Mouse (Mus musculus) granulocyte monocyte progenitor cell, adult 5-6 weeks (primary cell): ENCODE measurements at regions not wholly inside any gene's neighbourhood (a gene's known extent, or its start where the extent isn't known, plus 50 kb on each side); places are given as distances from the start of the nearest gene placed in this dataset.
"Not testable (repeated sequence)": the region's sequence is repeated elsewhere in the genome, so short reads cannot be mapped to it uniquely, and the experiment has no call there.

ENCODE experiments used
- ATAC-seq: replicated peaks from 2 replicates; pipeline ENCODE4 v1.8.0; 2016; ENCODE audit warnings: mild to moderate bottlenecking, moderate TSS enrichment, inconsistent platforms; ENCODE audit not compliant: poor library complexity, severe bottlenecking

DNA sequence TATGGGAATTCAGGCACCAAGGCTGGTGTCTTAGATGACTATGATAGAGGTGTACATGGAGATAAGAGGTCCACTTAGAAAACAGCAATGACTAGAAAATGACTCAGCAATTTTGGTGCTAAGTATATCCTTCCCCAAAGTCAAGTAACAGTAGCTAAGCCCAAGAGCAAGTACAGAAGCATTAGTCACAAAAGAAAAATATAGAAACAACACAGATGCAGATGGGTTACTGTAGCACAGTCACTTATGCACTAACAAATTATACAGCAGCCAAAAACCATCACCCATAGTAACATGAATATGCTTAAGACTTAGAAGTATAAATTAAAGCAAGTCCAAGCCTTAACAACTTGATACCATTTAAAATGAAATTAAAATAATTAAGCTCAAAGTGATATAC, 378.5 kb upstream of the Meis2 start:
- no peak for ATAC-seq

GRCm38 (mm10) chr2:116440252-116440651, 374.6 kb upstream of the Meis2 start:
- no peak for ATAC-seq

GRCm38 (mm10) chr2:116433481-116433880, 367.8 kb upstream of the Meis2 start:
- no peak for ATAC-seq

DNA sequence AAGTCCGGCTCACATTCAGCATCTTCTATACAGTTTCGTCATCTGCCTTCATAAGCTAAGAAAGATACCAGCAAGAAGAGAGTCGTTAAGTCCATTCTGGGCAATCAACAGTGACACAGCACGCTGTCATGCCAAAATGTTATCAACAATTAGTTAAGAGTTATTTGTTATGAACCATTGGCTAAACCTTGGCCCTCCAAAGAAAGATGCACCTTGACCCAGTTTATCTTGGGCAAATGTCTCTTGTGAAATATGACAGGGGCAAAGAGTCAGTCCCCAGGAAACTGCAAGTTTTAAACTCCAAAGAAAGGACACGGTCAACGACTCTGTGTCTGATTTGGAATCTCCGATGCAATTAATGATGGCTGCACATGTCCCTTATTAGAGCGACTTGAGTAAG, 358.5 kb upstream of the Meis2 start:
- no peak for ATAC-seq

GRCm38 (mm10) chr2:116417428-116418195, 352.0 kb upstream of the Meis2 start:
- ATAC-seq = no peak

- ATAC-seq = no peak
Observed at GRCm38 (mm10) chr2:116415742-116416141, 350.1 kb upstream of the Meis2 start.

- ATAC-seq = no peak
Observed at GRCm38 (mm10) chr2:116402113-116402512, 336.5 kb upstream of the Meis2 start.

DNA sequence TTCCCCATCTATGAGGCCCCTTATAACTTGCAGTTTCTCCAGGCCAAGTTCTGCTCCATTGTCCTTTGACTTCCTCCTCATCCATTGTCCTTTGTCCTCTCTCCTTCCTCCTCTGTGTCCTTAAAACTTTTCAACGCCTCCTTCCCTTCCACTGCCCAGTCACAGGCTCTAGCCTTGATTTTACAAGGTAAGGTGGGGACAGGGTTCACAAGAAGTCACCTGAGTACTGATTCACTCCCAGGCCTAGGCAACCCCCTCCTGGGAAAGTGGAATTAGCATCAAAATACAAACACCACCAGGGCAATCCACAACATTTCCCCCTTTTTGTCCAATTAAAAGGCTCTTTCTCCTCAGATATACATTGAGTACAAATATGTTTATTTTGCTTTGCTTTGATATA, 334.3 kb upstream of the Meis2 start:
- ATAC-seq = no peak

- no peak for ATAC-seq
Observed at GRCm38 (mm10) chr2:116368811-116369210, 303.2 kb upstream of the Meis2 start.

DNA sequence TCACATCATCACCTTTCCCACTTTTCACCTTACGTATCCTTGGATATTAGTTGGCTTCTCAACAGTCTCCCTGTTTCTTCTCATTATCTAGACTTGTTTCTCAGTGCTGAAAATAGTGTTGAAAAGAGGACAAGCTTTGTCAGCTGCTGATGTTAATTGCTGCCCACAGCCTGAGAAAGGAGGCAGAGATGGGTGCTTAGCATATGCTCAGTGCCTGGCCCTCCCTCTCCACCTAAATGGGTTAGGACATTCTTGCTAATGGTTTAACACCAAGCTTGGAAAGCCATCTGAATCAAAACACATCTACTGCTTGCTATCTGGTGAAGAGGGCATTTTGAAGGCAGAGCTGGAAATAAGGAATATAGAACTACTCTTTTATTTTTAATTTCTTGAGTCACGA, 298.5 kb upstream of the Meis2 start:
- no peak for ATAC-seq

DNA sequence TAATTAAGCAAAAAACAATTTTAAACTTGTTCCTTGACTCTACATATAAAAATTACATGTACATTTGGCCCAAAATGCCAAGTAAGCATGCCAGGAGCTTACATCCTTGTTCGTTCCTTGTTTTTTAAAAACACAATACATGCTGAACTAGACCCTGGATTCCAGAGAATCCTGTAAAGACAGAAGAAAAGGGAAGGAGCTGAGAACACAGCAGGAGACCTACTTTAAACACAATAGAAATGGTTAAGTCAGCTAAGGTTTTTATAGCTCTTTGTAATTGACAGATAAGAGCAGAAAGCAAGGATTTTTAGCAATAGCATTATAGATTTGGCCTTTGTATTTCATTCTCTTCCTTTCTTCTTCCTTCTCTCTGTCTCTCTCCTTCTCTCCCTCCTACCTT, 292.5 kb upstream of the Meis2 start:
- no peak for ATAC-seq

- ATAC-seq = no peak
Observed at GRCm38 (mm10) chr2:116348530-116348914, 282.9 kb upstream of the Meis2 start.

- no peak for ATAC-seq
Observed at GRCm38 (mm10) chr2:116347827-116348529, 282.3 kb upstream of the Meis2 start.

GRCm38 (mm10) chr2:116331801-116332200, 266.2 kb upstream of the Meis2 start:
- no peak for ATAC-seq

DNA sequence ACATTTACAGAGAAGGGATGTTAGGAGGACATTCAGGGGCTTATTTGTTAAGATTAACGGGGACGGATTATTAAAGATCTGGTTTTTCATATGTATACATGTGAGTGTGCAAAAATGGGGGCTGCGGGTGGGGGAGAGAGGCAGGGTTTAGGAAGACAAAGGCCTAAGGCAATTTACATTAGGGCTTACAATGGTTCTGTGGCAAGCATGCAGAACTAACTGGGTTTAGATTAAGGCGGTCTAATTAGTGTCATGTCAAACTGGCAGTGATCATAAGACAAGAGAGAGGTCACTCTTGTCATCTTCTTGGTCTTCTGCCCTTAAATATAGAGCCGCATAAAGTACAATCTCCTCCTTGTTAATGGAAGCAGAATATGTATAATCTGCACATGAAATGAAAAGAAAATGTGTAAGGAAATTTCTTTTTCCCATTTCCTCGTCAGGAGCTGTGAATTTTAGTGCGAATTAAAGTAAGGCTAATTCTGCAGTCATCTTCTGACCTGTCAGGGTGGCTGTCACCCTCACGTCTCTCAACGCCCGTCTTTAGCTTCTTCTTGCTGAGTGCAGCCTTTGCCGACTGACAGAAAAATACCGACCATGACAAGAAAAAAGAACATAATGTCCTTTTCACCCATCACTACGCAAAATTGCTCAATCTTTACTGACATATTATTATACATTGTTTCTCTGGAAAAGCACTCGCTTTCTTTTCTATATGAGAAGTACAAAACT, 256.6 kb upstream of the Meis2 start:
- ATAC-seq = no peak

- ATAC-seq = no peak
Observed at GRCm38 (mm10) chr2:116299551-116299950, 233.9 kb upstream of the Meis2 start.

GRCm38 (mm10) chr2:116289886-116290285, 224.2 kb upstream of the Meis2 start:
- ATAC-seq = no peak

DNA sequence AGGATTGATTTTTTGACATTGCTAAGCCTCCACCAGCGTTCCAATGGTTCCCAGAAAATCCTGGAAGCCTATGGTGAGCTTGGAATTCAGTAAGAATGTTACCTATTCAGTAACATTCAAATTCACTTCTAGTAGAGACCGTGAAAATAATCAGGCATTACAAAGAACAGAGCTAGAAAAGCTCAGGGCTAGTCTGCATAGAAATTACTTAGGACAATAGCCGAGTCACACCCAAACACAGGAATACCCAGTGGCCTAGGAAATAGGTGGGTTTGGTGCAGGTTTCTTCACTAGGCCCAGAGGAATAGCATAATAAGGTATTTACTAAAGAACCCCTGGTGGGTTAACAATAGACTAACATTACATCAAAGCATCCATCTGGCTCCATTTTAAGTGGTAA, 177.6 kb upstream of the Meis2 start:
- ATAC-seq = not testable (repeated sequence)

- no peak for ATAC-seq
Observed at GRCm38 (mm10) chr2:116236731-116237130, 171.1 kb upstream of the Meis2 start.

- ATAC-seq = no peak
Observed at GRCm38 (mm10) chr2:116232793-116233192, 167.2 kb upstream of the Meis2 start.

DNA sequence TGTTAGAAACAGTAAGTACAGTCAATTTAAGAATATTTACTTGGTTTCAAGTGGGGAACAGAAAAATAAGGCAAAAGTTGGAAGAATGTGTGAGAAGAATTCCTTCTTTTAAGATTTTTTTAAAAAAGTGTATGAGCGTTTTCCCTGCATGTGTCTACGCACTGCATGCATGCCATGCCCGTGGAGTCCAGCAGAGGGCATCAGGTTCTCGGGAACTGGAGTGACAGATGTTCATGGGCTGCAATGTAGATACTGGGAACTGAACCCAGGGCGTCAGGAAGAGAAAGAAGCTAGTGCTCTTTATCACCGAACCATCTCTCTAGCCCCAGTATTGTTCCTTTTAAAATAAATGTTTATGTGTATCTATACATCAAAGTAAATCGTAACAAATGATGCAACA, 150.8 kb upstream of the Meis2 start:
- peak; percentile 56 for ATAC-seq
